Mouse (Mus musculus) midbrain, embryonic 14.5 days (tissue): ENCODE data around the gene Cdc14a. TPM values are rescaled to one million over a fixed set of nuclear protein-coding genes. Genes with fewer than 3 reads are reported as not detected.

Source experiments
- ATAC-seq: fragments of 200-750 bp; cut with Nextera tagmentation; 2 replicates; pipeline ENCODE4 v1.8.0; 2017; ENCODE audit warnings: moderate number of reproducible peaks, moderate library complexity; ENCODE audit not compliant: low FRiP score, low TSS enrichment
- DNase-seq: peaks from one replicate; pipeline ENCODE4 v3.0.0-alpha.2; 2015
- H3K27ac ChIP-seq: fragments of 300-500 bp; sonication (generic); replicated peaks from 2 replicates; pipeline ENCODE4 v1.5.1; 2014; ENCODE audit warnings: mild to moderate bottlenecking, low read depth, low read length, moderate library complexity
- H3K27me3 ChIP-seq: fragments of 300-500 bp; sonication (generic); 2 replicates; pipeline ENCODE4 v1.6.1; 2014; ENCODE audit warnings: low read length, control low read depth, mixed read lengths; ENCODE audit not compliant: control insufficient read depth, insufficient read depth
- H3K36me3 ChIP-seq: fragments of 300-500 bp; sonication (generic); 2 replicates; pipeline ENCODE4 v1.6.1; 2014; ENCODE audit warnings: low read length, control low read depth; ENCODE audit not compliant: control insufficient read depth, insufficient read depth
- H3K4me1 ChIP-seq: fragments of 300-500 bp; sonication (generic); 2 replicates; pipeline ENCODE4 v1.6.1; 2014; ENCODE audit warnings: mild to moderate bottlenecking, antibody characterized with exemption, low read length, control low read depth; ENCODE audit not compliant: control insufficient read depth, insufficient read depth
- H3K4me2 ChIP-seq: fragments of 300-500 bp; sonication (generic); 2 replicates; pipeline ENCODE4 v1.6.1; 2014; ENCODE audit warnings: mild to moderate bottlenecking, low read length, moderate library complexity
- H3K4me3 ChIP-seq: fragments of 300-500 bp; sonication (generic); replicated peaks from 2 replicates; pipeline ENCODE4 v1.5.1; 2014; ENCODE audit warnings: low read depth, low read length
- H3K9ac ChIP-seq: fragments of 300-500 bp; sonication (generic); replicated peaks from 2 replicates; pipeline ENCODE4 v1.6.1; 2014; ENCODE audit warnings: mild to moderate bottlenecking, low read length, moderate library complexity
- H3K9me3 ChIP-seq: fragments of 300-500 bp; sonication (generic); 2 replicates; pipeline ENCODE4 v1.6.1; 2016; ENCODE audit warnings: low read length, control low read depth, mixed read lengths; ENCODE audit not compliant: control insufficient read depth
- WGBS: fragments of 180-500 bp; shearing (Covaris S2); extraction: QIAGEN DNeasy Blood & Tissue Kit; methylation state at CpG from one replicate; pipeline ENCODE4 v1.1.7; 2014; 5-methylcytosine and 5-hydroxymethylcytosine counted together
- polyA plus RNA-seq: library from polyadenylated mRNA; unstranded; fragments of >200 nt; fragmentation: Nextera tagmentation; extraction: Ambion mirVana; gene quantifications from 2 replicates; pipeline ENCODE4 v1.2.1, GENCODE M21; 2014

Cdc14a gene
- polyA plus RNA-seq, 1 experiment from 2014 or later, result 6.2 TPM

DNA sequence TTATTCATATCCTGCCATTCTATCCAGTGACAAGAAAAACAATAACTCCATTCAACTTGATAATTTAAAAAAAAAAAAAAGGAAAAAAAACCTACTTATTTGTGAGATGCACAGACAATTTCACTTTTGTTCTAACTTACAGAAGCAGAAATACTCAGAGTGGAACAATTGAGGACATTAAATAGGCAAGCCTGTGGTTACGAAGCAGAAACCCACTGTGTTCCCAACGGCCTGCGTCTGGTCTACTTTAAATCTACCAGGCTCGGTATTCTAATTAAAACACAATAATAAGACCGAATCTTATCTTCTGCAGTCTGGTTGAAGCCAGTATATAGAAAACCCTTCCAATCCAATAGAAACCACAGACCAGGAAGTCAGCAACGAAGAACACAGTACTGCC lies 50.6 kb downstream of the Cdc14a start:
- H3K4me2 ChIP-seq, result no peak overlapping the region
- WGBS, result 86% methylated on average over 6 of the region's 6 CpGs
- H3K27me3 ChIP-seq, result no peaks in the 10 kb centered on the region
- no peaks in the 10 kb centered on the region for H3K4me1 ChIP-seq
- H3K9me3 ChIP-seq, result no peaks in the 10 kb centered on the region
- ATAC-seq (no peak), DNase-seq (no peak)
- no peaks in the 10 kb centered on the region for H3K36me3 ChIP-seq
- no peak overlapping the region for H3K27ac ChIP-seq
- no peak overlapping the region for H3K4me3 ChIP-seq
- H3K9ac ChIP-seq, result no peak overlapping the region

DNA sequence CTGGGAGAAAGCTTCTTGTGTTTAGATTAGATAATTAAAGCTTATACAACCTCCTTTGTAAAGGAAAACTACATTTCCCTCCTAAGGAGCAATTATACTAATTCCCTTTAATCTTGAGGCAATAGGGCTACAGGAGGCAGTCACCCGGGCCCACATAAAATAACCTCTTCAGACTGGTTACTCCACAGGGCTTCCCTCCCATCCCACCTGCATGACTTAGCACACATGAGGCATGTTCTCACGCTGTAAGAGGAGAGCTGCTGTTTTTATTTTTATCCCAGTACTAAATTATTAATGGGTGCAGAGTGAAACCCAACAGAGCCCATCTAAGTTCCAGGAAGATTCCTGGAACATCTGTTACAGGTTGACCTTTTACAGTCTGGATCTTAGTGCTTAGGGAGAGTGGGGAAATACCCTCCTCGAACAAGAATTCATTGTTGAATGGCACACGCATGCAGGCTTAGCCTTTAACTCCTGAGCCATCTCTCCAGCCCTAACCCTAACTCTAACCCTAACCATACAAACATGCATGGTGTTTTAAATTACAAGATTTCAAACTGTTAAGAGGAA lies 54.9 kb downstream of the Cdc14a start:
- Histone ChIP-seq H3K4me2 (no peak overlapping the region), H3K27me3 (no peaks in the 10 kb centered on the region), H3K36me3 (no peaks in the 10 kb centered on the region), H3K4me1 (no peaks in the 10 kb centered on the region), H3K27ac (no peak overlapping the region), H3K9me3 (no peaks in the 10 kb centered on the region), H3K4me3 (no peak overlapping the region), H3K9ac (no peak overlapping the region)
- 31% methylated on average over 4 of the region's 4 CpGs for WGBS
- ATAC-seq (no peak), DNase-seq (no peak)

- no peaks in the 10 kb centered on the region for H3K36me3 ChIP-seq
- DNase-seq (no peak), ATAC-seq (no peak)
- H3K4me3 ChIP-seq, result no peak overlapping the region
- no peak overlapping the region for H3K27ac ChIP-seq
- no peaks in the 10 kb centered on the region for H3K9me3 ChIP-seq
- H3K27me3 ChIP-seq, result no peaks in the 10 kb centered on the region
- no peaks in the 10 kb centered on the region for H3K4me1 ChIP-seq
- H3K4me2 ChIP-seq, result no peak overlapping the region
- no peak overlapping the region for H3K9ac ChIP-seq
- 92% methylated on average over 2 of the region's 2 CpGs for WGBS
These were observed 57.7 kb downstream of the Cdc14a start for GRCm38 (mm10) chr3:116366125-116366524.

DNA sequence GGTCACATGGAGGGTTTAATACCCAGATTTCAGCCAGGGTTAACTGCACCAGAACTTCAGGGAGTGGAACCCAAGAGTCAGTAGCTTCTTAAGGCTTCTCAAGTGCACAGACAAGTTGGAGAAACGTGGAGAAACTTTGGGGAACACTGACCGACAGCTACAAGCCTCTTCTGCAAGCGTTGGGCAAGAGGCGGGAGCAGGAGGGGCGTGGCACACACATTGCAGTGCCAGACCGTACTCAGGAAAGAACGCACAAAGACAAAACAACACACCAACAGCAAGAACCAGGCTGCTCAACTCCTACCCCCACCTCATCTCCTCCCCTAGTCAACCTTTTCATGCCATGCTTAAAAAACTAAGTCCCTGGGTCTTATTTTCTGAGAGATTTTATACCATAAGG lies 61.9 kb downstream of the Cdc14a start:
- Histone ChIP-seq H3K4me3 (no peak overlapping the region), H3K27me3 (no peaks in the 10 kb centered on the region), H3K9ac (no peak overlapping the region), H3K4me1 (no peaks in the 10 kb centered on the region), H3K4me2 (no peak overlapping the region), H3K9me3 (no peaks in the 10 kb centered on the region), H3K27ac (no peak overlapping the region), H3K36me3 (no peaks in the 10 kb centered on the region)
- DNase-seq (no peak), ATAC-seq (no peak)
- 88% methylated on average over 7 of the region's 7 CpGs for WGBS

- WGBS, result 95% methylated on average over 5 of the region's 5 CpGs
- Histone ChIP-seq H3K27me3 (no peaks in the 10 kb centered on the region), H3K27ac (no peak overlapping the region), H3K9ac (no peak overlapping the region), H3K4me1 (no peaks in the 10 kb centered on the region), H3K36me3 (no peaks in the 10 kb centered on the region), H3K4me3 (no peak overlapping the region), H3K4me2 (no peak overlapping the region), H3K9me3 (no peaks in the 10 kb centered on the region)
- ATAC-seq, result no peak
- DNase-seq, result no peak
These were observed 62.7 kb downstream of the Cdc14a start for GRCm38 (mm10) chr3:116361101-116361500.

DNA sequence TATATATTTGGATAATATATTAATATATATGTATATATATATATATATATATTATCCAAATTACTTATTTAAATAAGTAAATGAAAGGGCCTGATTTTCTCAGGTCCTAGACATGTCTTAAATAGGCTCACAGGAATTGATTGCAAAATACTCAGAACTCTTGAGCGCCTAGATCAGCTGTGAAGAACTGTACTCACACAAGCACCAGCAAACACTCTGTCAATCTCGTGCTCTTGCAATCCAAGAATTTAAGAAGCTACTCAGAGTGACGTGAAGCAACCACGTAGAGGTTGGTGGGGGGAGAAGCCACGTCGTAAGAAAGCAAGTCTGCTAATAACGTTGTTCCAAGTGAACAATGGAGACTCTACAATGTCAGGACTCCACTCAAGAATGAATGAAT lies 66.0 kb downstream of the Cdc14a start:
- Histone ChIP-seq H3K27ac (no peak overlapping the region), H3K9me3 (no peaks in the 10 kb centered on the region), H3K4me2 (no peak overlapping the region), H3K36me3 (no peaks in the 10 kb centered on the region), H3K4me3 (no peak overlapping the region), H3K27me3 (no peaks in the 10 kb centered on the region), H3K4me1 (no peaks in the 10 kb centered on the region), H3K9ac (no peak overlapping the region)
- 91% methylated on average over 7 of the region's 7 CpGs for WGBS
- DNase-seq (no peak), ATAC-seq (no peak)

DNA sequence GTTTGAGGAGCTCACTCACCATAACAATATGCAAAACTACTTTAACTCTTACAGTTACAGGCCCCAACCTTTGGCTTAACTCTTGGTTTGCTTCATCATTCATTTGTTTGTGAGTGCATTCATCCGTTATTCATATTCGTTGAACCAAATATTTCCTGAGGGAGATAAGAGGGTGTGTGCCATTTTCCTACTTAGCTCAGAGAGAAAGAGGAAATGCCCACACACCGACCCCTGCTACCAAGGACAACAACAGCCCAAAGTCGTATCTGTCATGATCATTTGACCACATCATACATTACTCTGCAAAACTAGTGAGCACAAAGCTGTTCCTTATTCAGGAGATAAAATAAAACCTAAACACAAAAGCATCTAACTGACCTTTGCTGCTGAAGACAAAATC lies 66.7 kb downstream of the Cdc14a start:
- no peak overlapping the region for H3K27ac ChIP-seq
- H3K4me1 ChIP-seq, result no peaks in the 10 kb centered on the region
- WGBS, result 88% methylated on average over 4 of the region's 4 CpGs
- H3K9me3 ChIP-seq, result no peaks in the 10 kb centered on the region
- H3K4me2 ChIP-seq, result no peak overlapping the region
- no peaks in the 10 kb centered on the region for H3K36me3 ChIP-seq
- H3K27me3 ChIP-seq, result no peaks in the 10 kb centered on the region
- DNase-seq (no peak), ATAC-seq (no peak)
- no peak overlapping the region for H3K9ac ChIP-seq
- no peak overlapping the region for H3K4me3 ChIP-seq

DNA sequence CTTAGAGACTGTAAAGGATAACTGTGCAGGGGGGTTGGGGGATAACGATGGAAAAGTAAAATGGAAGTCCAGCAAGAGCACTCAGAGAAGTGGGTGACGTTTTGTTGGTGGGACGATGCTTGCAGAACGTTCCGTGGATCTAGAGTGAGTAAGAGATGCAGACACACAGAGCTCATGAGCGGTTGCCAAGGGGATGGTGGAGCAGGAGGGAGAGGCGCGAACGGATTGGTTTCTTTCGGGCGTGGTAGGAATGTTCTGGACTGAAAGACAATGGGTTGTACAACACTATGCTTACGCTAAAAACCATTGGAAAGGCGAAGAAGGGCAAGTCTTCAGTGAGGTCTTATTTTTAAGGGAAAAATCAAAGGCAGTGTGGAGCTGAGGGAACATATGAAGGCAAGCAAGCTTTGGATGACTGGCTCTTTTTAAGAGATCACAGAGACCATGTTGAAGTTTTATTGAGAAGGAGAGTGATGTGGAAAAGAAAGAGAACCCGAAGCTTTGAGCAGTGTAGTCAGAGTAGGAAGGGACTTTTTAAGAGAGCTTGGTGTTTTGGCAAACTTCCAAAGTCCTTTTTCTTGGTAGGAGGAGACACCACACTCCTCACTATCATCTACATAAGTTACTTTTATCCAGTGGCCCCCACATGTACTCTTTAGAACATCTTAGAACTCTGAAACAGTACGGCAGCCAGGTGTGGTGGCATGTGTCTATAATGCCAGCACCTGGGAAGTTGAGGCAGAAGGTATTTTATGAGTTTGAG lies 68.6 kb downstream of the Cdc14a start:
- Histone ChIP-seq H3K27me3 (no peaks in the 10 kb centered on the region), H3K4me1 (no peaks in the 10 kb centered on the region), H3K4me2 (no peak overlapping the region), H3K9ac (no peak overlapping the region), H3K27ac (no peak overlapping the region), H3K4me3 (no peak overlapping the region), H3K9me3 (no peaks in the 10 kb centered on the region), H3K36me3 (no peaks in the 10 kb centered on the region)
- no peak for ATAC-seq
- DNase-seq, result no peak
- WGBS, result 88% methylated on average over 15 of the region's 15 CpGs

- Histone ChIP-seq H3K4me2 (no peak overlapping the region), H3K4me3 (no peak overlapping the region), H3K27me3 (no peaks in the 10 kb centered on the region), H3K9me3 (no peaks in the 10 kb centered on the region), H3K27ac (no peak overlapping the region), H3K4me1 (no peaks in the 10 kb centered on the region), H3K9ac (no peak overlapping the region), H3K36me3 (no peaks in the 10 kb centered on the region)
- DNase-seq, result no peak
- WGBS, result 91% methylated on average over 6 of the region's 6 CpGs
- ATAC-seq, result no peak
These were observed 71.3 kb downstream of the Cdc14a start for GRCm38 (mm10) chr3:116352486-116352885.
